Mouse (Mus musculus) midbrain, embryonic 15.5 days (tissue): Measurements from ENCODE around the gene Gm17455. TPM values are rescaled to one million over a fixed set of nuclear protein-coding genes. Genes with fewer than 3 reads are reported as not detected.

Experiments
- ATAC-seq: fragments of 200-750 bp; cut with Nextera tagmentation; replicated peaks from 2 replicates; pipeline ENCODE4 v1.8.0; 2017; ENCODE audit warnings: moderate TSS enrichment
- H3K27ac ChIP-seq: fragments of 300-500 bp; sonication (generic); 2 replicates; pipeline ENCODE4 v1.5.1; 2015; ENCODE audit warnings: mild to moderate bottlenecking, inconsistent platforms
- H3K27me3 ChIP-seq: fragments of 300-500 bp; sonication (generic); replicated peaks from 2 replicates; pipeline ENCODE4 v1.6.1; 2015; ENCODE audit warnings: inconsistent platforms
- H3K36me3 ChIP-seq: fragments of 300-500 bp; sonication (generic); replicated peaks from 2 replicates; pipeline ENCODE4 v1.6.1; 2015; ENCODE audit warnings: inconsistent platforms
- H3K4me1 ChIP-seq: fragments of 300-500 bp; sonication (generic); 2 replicates; pipeline ENCODE4 v1.6.1; 2015; ENCODE audit warnings: inconsistent platforms
- H3K4me2 ChIP-seq: fragments of 300-500 bp; sonication (generic); 2 replicates; pipeline ENCODE4 v1.6.1; 2015; ENCODE audit warnings: inconsistent platforms, mild to moderate bottlenecking, moderate library complexity
- H3K4me3 ChIP-seq: fragments of 300-500 bp; sonication (generic); 2 replicates; pipeline ENCODE4 v1.5.1; 2015; ENCODE audit warnings: mild to moderate bottlenecking, inconsistent platforms
- H3K9ac ChIP-seq: fragments of 300-500 bp; sonication (generic); 2 replicates; pipeline ENCODE4 v1.6.1; 2015; ENCODE audit warnings: mild to moderate bottlenecking, inconsistent platforms
- H3K9me3 ChIP-seq: fragments of 300-500 bp; sonication (generic); 2 replicates; pipeline ENCODE4 v1.6.1; 2016; ENCODE audit warnings: inconsistent platforms
- WGBS: fragments of 180-500 bp; shearing (Covaris S2); methylation state at CpG from one replicate; pipeline ENCODE4 v1.1.7; 2015; ENCODE audit warnings: mixed read lengths; 5-methylcytosine and 5-hydroxymethylcytosine counted together
- polyA plus RNA-seq: library from polyadenylated mRNA; unstranded; fragments of >200 nt; fragmentation: Nextera tagmentation; extraction: Ambion mirVana; gene quantifications from 2 replicates; pipeline ENCODE4 v1.2.1, GENCODE M21; 2015

The Gm17455 gene
- polyA plus RNA-seq, 1 experiment from 2014 or later, result 8.9 TPM

GRCm38 (mm10) chr10:60361615-60362309 lies 37.8 kb upstream of the Gm17455 start:
- no peak overlapping the region for H3K4me2 ChIP-seq
- no peak overlapping the region for H3K4me3 ChIP-seq
- H3K36me3 ChIP-seq, result no peaks in the 10 kb centered on the region
- no peak for ATAC-seq
- no peaks in the 10 kb centered on the region for H3K27me3 ChIP-seq
- H3K9me3 ChIP-seq, result no peaks in the 10 kb centered on the region
- H3K9ac ChIP-seq, result no peak overlapping the region
- WGBS, result 57% methylated on average over 12 of the region's 12 CpGs
- H3K4me1 ChIP-seq, result peaks cover 5% of the 10 kb centered on the region; the same call in 1 of the 2 replicates
- H3K27ac ChIP-seq, result no peak overlapping the region

GRCm38 (mm10) chr10:60362310-60362628 lies 37.3 kb upstream of the Gm17455 start:
- no peak for ATAC-seq
- no peaks in the 10 kb centered on the region for H3K9me3 ChIP-seq
- peaks cover 5% of the 10 kb centered on the region; the same call in 1 of the 2 replicates for H3K4me1 ChIP-seq
- H3K9ac ChIP-seq, result no peak overlapping the region
- no peaks in the 10 kb centered on the region for H3K27me3 ChIP-seq
- no peak overlapping the region for H3K27ac ChIP-seq
- H3K4me2 ChIP-seq, result no peak overlapping the region
- no peak overlapping the region for H3K4me3 ChIP-seq
- H3K36me3 ChIP-seq, result no peaks in the 10 kb centered on the region
- WGBS, result 73% methylated on average over 2 of the region's 2 CpGs

- Histone ChIP-seq H3K27ac (no peak overlapping the region), H3K27me3 (no peaks in the 10 kb centered on the region), H3K9me3 (no peaks in the 10 kb centered on the region), H3K36me3 (no peaks in the 10 kb centered on the region), H3K4me1 (peaks cover 5% of the 10 kb centered on the region; the same call in 1 of the 2 replicates), H3K4me2 (no peak overlapping the region), H3K9ac (no peak overlapping the region), H3K4me3 (no peak overlapping the region)
- 58% methylated on average over 6 of the region's 6 CpGs for WGBS
- ATAC-seq, result no peak
These were observed 36.1 kb upstream of the Gm17455 start for GRCm38 (mm10) chr10:60363426-60363825.

GRCm38 (mm10) chr10:60367145-60367544 lies 32.4 kb upstream of the Gm17455 start:
- H3K4me1 ChIP-seq, result 0 out of 2 replicates have a peak, but pooled peaks cover 2% of the 10 kb centered on the region
- WGBS, result 81% methylated on average over 2 of the region's 2 CpGs
- H3K36me3 ChIP-seq, result no peaks in the 10 kb centered on the region
- H3K9ac ChIP-seq, result no peak overlapping the region
- no peak overlapping the region for H3K4me2 ChIP-seq
- ATAC-seq, result no peak
- no peaks in the 10 kb centered on the region for H3K9me3 ChIP-seq
- H3K4me3 ChIP-seq, result no peak overlapping the region
- no peak overlapping the region for H3K27ac ChIP-seq
- H3K27me3 ChIP-seq, result no peaks in the 10 kb centered on the region

GRCm38 (mm10) chr10:60367904-60368303 lies 31.6 kb upstream of the Gm17455 start:
- no peaks in the 10 kb centered on the region for H3K36me3 ChIP-seq
- H3K4me3 ChIP-seq, result no peak overlapping the region
- no peak for ATAC-seq
- no peak overlapping the region for H3K4me2 ChIP-seq
- H3K9me3 ChIP-seq, result no peaks in the 10 kb centered on the region
- no peak overlapping the region for H3K27ac ChIP-seq
- no peaks in the 10 kb centered on the region for H3K27me3 ChIP-seq
- no peak overlapping the region for H3K9ac ChIP-seq
- WGBS, result 79% methylated on average over 4 of the region's 4 CpGs
- no peaks in the 10 kb centered on the region for H3K4me1 ChIP-seq

GRCm38 (mm10) chr10:60369405-60369804 lies 30.1 kb upstream of the Gm17455 start:
- Histone ChIP-seq H3K4me1 (no peaks in the 10 kb centered on the region), H3K27ac (no peak overlapping the region), H3K36me3 (no peaks in the 10 kb centered on the region), H3K4me3 (no peak overlapping the region), H3K27me3 (no peaks in the 10 kb centered on the region), H3K9me3 (no peaks in the 10 kb centered on the region), H3K4me2 (no peak overlapping the region), H3K9ac (no peak overlapping the region)
- WGBS, result 89% methylated on average over 6 of the region's 6 CpGs
- ATAC-seq, result no peak

- 65% methylated on average over 2 of the region's 2 CpGs for WGBS
- no peak for ATAC-seq
- Histone ChIP-seq H3K27ac (no peak overlapping the region), H3K9me3 (no peaks in the 10 kb centered on the region), H3K27me3 (no peaks in the 10 kb centered on the region), H3K4me1 (no peaks in the 10 kb centered on the region), H3K36me3 (no peaks in the 10 kb centered on the region), H3K4me2 (no peak overlapping the region), H3K9ac (no peak overlapping the region), H3K4me3 (no peak overlapping the region)
These were observed 29.4 kb upstream of the Gm17455 start for GRCm38 (mm10) chr10:60370098-60370497.

- H3K4me2 ChIP-seq, result no peak overlapping the region
- H3K4me3 ChIP-seq, result no peak overlapping the region
- no peak overlapping the region for H3K9ac ChIP-seq
- H3K9me3 ChIP-seq, result no peaks in the 10 kb centered on the region
- H3K36me3 ChIP-seq, result no peaks in the 10 kb centered on the region
- ATAC-seq, result no peak
- no peaks in the 10 kb centered on the region for H3K27me3 ChIP-seq
- H3K27ac ChIP-seq, result no peak overlapping the region
- no peaks in the 10 kb centered on the region for H3K4me1 ChIP-seq
- WGBS, result 77% methylated on average over 5 of the region's 5 CpGs
These were observed 28.9 kb upstream of the Gm17455 start for GRCm38 (mm10) chr10:60370601-60371061.

GRCm38 (mm10) chr10:60371596-60372386 lies 27.7 kb upstream of the Gm17455 start:
- no peak overlapping the region for H3K4me2 ChIP-seq
- H3K27ac ChIP-seq, result no peak overlapping the region
- H3K4me3 ChIP-seq, result no peak overlapping the region
- H3K36me3 ChIP-seq, result no peaks in the 10 kb centered on the region
- no peaks in the 10 kb centered on the region for H3K27me3 ChIP-seq
- H3K9ac ChIP-seq, result no peak overlapping the region
- no peaks in the 10 kb centered on the region for H3K4me1 ChIP-seq
- H3K9me3 ChIP-seq, result no peaks in the 10 kb centered on the region
- 75% methylated on average over 5 of the region's 5 CpGs for WGBS
- no peak for ATAC-seq

- Histone ChIP-seq H3K27me3 (no peaks in the 10 kb centered on the region), H3K4me1 (no peaks in the 10 kb centered on the region), H3K27ac (no peak overlapping the region), H3K4me3 (no peak overlapping the region), H3K4me2 (no peak overlapping the region), H3K36me3 (no peaks in the 10 kb centered on the region), H3K9me3 (no peaks in the 10 kb centered on the region), H3K9ac (no peak overlapping the region)
- 77% methylated on average over 6 of the region's 6 CpGs for WGBS
- no peak for ATAC-seq
These were observed 26.0 kb upstream of the Gm17455 start for GRCm38 (mm10) chr10:60373543-60373936.

GRCm38 (mm10) chr10:60373937-60374578 lies 25.5 kb upstream of the Gm17455 start:
- no peak overlapping the region for H3K4me3 ChIP-seq
- no peak overlapping the region for H3K4me2 ChIP-seq
- H3K36me3 ChIP-seq, result no peaks in the 10 kb centered on the region
- no peak for ATAC-seq
- H3K27ac ChIP-seq, result no peak overlapping the region
- no peaks in the 10 kb centered on the region for H3K27me3 ChIP-seq
- no peaks in the 10 kb centered on the region for H3K4me1 ChIP-seq
- H3K9ac ChIP-seq, result no peak overlapping the region
- no peaks in the 10 kb centered on the region for H3K9me3 ChIP-seq
- WGBS, result 67% methylated on average over 8 of the region's 8 CpGs

GRCm38 (mm10) chr10:60376704-60377103 lies 22.8 kb upstream of the Gm17455 start:
- ATAC-seq, result no peak
- no peaks in the 10 kb centered on the region for H3K27me3 ChIP-seq

More at GRCm38 (mm10) chr10:60376704-60377103, 22.8 kb upstream of the Gm17455 start:
- Histone ChIP-seq H3K4me1 (no peaks in the 10 kb centered on the region), H3K4me3 (no peak overlapping the region), H3K9ac (no peak overlapping the region), H3K9me3 (no peaks in the 10 kb centered on the region), H3K36me3 (no peaks in the 10 kb centered on the region), H3K4me2 (no peak overlapping the region), H3K27ac (no peak overlapping the region)
- 88% methylated on average over 16 of the region's 16 CpGs for WGBS
